Mouse (Mus musculus): ENCODE data around the gene Vmn1r173. TPM values are rescaled to one million over a fixed set of nuclear protein-coding genes. Genes with fewer than 3 reads are reported as not detected.
"Not testable (repeated sequence)": the region's sequence is repeated elsewhere in the genome, so short reads cannot be mapped to it uniquely, and the experiment has no call there.

The Vmn1r173 gene
- not detected in 2 replicates for polyA plus RNA-seq (2012; rRNA removed)

DNA sequence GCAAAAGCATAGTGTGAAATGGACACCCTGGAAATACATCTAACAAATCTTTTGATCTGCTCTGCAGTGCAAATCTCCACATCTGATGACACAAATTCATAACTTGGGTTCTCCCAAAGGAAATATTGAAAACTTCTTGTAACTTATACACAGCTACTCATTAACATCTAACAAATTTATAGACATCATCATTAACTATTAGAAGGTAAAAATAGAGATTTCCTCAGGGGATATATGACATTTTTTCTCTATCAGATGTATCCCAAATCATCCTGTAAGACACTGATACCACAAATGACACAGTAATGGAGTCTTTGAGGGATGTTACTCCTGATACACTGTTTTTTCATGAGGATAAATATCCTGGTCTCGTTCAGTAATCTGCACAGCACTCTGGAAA lies at the start of gene Vmn1r173:
Gene Vmn1r173, plus strand, starts transcription at position 301 of the 400 bp plus-strand sequence.
- DNase-seq (ENCODE audit: low read depth) = not testable (repeated sequence)

DNA sequence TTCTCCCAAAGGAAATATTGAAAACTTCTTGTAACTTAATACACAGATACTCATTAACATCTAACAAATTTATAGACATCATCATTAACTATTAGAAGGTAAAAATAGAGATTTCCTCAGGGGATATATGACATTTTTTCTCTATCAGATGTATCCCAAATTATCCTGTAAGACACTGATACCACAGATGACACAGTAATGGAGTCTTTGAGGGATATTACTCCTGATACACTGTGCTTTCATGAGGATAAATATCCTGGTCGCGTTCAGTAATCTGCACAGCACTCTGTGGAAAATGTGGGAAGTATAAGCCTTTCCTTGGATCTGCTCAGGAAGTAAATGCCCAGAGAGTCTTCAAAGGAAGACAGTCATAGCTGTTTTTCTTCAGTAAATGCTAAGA lies 42.5 kb upstream of the Vmn1r173 start, which contains the start of gene Vmn1r172:
Gene Vmn1r172, plus strand, starts transcription at position 301 of the 400 bp plus-strand sequence.
- TF ChIP-seq POLR2A (IDR thresholded peaks at IDR 0.05; ENCODE audit: borderline replicate concordance, extremely low read depth, insufficient read depth, insufficient read length, poor library complexity, severe bottlenecking) (no peak), CTCF (IDR thresholded peaks at IDR 0.05; ENCODE audit: borderline replicate concordance, extremely low read depth, insufficient read depth, insufficient read length) (no peak)
- DNase-seq (ENCODE audit: low read depth) = no peak

DNA sequence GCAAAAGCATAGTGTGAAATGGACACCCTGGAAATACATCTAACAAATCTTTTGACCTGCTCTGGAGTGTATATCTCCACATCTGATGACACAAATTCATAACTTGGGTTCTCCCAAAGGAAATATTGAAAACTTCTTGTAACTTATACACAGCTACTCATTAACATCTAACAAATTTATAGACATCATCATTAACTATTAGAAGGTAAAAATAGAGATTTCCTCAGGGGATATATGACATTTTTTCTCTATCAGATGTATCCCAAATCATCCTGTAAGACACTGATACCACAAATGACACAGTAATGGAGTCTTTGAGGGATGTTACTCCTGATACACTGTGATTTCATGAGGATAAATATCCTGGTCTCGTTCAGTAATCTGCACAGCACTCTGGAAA lies 51.5 kb downstream of the Vmn1r173 start, which contains the start of gene Vmn1r174:
Gene Vmn1r174, plus strand, starts transcription at position 301 of the 400 bp plus-strand sequence.
- not testable (repeated sequence) for DNase-seq (ENCODE audit: low read depth)

Other genes with a start within 250 kb of the Vmn1r173 start
- not detected in 2 replicates for gene Vmn1r167, start 193.5 kb upstream of the Vmn1r173 start, polyA plus RNA-seq (2012; rRNA removed)
- gene Vmn1r168, start 161.0 kb upstream of the Vmn1r173 start, polyA plus RNA-seq (2012; rRNA removed) = not detected in 2 replicates
- not detected in 2 replicates for gene Vmn1r169, start 125.2 kb upstream of the Vmn1r173 start, polyA plus RNA-seq (2012; rRNA removed)
- gene Vmn1r170, start 94.5 kb upstream of the Vmn1r173 start, polyA plus RNA-seq (2012; rRNA removed) = not detected in 2 replicates
- gene Vmn1r171, start 70.0 kb upstream of the Vmn1r173 start, polyA plus RNA-seq (2012; rRNA removed) = not detected in 2 replicates
- not detected in 2 replicates for gene Vmn1r172, start 42.4 kb upstream of the Vmn1r173 start, polyA plus RNA-seq (2012; rRNA removed)
- gene Vmn1r174, start 51.6 kb downstream of the Vmn1r173 start, polyA plus RNA-seq (2012; rRNA removed) = not detected in 2 replicates
- not detected in 2 replicates for gene Vmn1r175, start 109.9 kb downstream of the Vmn1r173 start, polyA plus RNA-seq (2012; rRNA removed)
- gene Vmn1r176, start 136.7 kb downstream of the Vmn1r173 start, polyA plus RNA-seq (2012; rRNA removed) = not detected in 2 replicates
- gene Vmn1r177, start 165.7 kb downstream of the Vmn1r173 start, polyA plus RNA-seq (2012; rRNA removed) = not detected in 2 replicates
- not detected in 2 replicates for gene Vmn1r178, start 191.3 kb downstream of the Vmn1r173 start, polyA plus RNA-seq (2012; rRNA removed)
- gene Vmn1r179, start 226.3 kb downstream of the Vmn1r173 start, polyA plus RNA-seq (2012; rRNA removed) = not detected in 2 replicates
- not detected in 2 replicates for gene Vmn1r180, start 249.9 kb downstream of the Vmn1r173 start, polyA plus RNA-seq (2012; rRNA removed)

Data from brain, embryonic 14.5 days (tissue).